Mouse (Mus musculus) ovary, postnatal 10 days (tissue): ENCODE measurements at regions not wholly inside any gene's neighbourhood (a gene's known extent, or its start where the extent isn't known, plus 50 kb on each side); places are given as distances from the start of the nearest gene placed in this dataset.

Experiments
- DNase-seq: peaks from one replicate; pipeline ENCODE4 v3.0.0; 2022; ENCODE audit warnings: low spot score

DNA sequence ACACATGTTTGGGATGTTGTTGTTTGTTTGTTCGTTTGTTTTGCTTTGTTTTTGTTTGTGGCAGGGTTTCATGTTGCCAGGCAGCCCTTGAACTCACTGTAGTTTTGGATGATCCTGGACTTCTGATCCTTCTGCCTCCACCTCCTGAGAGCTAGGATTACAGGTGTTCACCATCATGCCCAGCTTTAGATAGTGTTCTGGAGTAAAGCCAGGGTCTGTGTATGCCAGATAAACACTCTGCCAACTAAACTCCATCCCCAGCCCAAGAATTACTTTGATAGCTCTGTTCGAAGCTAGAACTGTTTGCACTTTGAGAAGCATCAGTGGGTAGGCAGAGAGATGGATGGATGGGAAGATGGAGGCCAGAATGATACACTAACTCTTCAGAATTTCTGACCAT lies 368.0 kb upstream of the Gm10306 start:
- DNase-seq, result no peak

DNA sequence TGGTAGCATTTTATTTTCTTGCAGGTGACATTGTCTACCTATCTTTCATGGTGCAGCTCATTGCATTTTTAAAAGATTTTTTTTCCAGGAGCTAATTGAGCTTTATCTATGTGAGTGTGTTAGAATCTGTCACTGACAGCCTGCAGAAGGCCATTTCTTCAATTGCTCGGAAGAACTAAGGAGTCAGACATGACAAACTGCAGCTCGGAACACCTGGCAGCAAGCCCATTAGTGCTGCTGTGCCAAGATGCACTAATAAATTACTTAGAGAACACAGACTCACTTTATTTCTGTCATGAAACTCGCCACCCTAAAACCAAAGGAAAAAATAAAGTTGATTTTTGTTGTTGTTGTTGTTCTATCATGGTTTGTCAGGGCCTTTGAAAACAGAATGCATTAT lies 367.5 kb upstream of the Gm10306 start:
- peak; percentile 51 for DNase-seq

- no peak for DNase-seq
These were observed 365.4 kb upstream of the Gm10306 start for GRCm38 (mm10) chr4:94190940-94191339.

DNA sequence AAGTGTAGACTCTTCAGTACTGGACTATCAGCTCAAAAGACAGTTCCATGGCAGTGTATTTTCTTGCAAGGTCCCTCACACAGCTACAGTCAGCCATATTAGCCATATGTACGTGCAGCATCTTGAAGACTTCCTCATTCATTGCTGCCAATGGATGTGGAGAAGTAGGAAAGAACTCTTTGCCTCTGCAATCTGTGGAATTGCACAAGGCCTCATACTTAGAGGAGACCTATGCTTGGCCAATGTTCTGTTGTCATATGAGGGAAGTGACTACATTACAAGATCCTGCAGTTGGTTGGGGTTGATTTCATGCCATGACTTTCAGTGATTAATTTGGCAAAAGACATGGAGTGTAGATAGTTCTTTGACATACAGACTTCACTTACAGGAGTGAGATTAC lies 340.1 kb upstream of the Gm10306 start:
- no peak for DNase-seq

GRCm38 (mm10) chr4:94235650-94236206 lies 320.6 kb upstream of the Gm10306 start:
- no peak for DNase-seq

DNA sequence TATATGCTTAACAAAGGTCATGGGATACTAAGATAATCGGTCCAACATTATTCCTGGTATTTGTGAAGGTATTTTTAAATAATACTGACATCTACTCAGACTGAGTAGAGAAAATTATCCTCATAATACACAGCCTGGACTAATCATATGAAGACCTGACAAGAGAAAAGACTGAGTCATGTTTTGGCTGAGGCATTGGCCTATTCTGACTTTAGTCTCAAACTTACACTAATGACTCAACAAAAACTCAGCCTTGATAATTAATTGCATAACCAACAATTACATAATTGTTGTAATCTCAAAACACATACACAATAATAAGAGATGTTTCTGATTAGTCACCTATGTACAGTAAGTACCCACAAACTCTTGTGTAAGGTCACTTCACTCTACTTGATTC lies 300.3 kb upstream of the Gm10306 start:
- no peak for DNase-seq

GRCm38 (mm10) chr4:94261136-94261535 lies 295.2 kb upstream of the Gm10306 start:
- no peak for DNase-seq

DNA sequence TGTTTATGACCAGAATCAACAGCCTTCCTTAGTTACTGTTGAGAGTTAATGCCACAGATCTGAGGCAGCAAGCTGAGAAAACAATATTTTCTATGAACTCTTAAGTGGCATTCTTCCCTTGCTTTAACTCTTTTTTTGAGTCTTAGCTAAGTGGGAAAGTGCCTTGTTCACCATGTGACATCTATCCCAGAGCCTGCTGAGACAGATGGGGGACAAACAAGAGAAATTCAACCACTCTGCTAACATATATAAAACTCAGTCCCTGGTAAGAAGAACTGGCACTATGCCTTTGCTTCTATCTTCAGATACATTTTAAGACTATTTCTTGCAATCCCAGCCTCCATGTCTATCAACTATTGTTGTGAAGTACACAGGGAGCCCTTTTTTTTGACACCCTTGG lies 274.6 kb upstream of the Gm10306 start:
- DNase-seq, result no peak

DNA sequence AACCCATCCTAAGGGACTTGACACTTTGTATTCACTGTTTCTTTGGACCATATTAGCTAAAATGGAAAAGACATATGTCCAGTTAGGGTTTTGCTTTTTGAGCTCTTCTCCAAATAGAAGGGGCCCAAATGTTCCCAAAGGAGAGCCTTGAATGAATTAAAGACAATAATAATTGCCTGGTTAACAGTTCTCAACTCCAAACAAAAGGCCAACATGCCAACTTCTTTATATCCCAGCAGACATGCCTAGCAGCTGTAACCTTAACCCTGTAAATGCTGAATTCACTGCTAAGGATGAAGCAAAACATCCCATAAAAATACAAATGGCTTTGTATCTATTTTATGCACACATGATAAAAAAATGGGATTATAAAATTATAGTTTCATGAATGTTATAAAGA lies 264.2 kb upstream of the Gm10306 start:
- DNase-seq, result no peak

DNA sequence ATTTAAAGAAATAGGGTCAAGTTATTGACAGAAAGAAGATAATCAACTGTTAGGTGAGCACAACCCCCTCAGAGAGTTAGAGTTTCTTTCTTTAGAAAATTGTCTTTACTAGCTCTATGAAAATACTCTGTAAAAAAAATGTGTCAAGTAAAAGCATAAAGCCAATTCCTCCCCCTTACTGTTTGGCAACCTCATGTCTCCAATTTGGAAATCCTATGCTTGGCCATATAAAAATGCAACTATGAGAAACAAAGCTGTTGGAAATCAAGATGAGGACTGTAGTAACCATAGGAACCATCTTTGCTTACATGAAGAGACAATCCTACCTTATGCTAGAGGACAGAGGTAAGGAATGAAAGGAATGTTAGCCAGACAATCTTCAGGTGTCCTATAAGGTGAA lies 239.0 kb upstream of the Gm10306 start:
- no peak for DNase-seq

GRCm38 (mm10) chr4:94326759-94327158 lies 229.6 kb upstream of the Gm10306 start:
- no peak for DNase-seq

DNA sequence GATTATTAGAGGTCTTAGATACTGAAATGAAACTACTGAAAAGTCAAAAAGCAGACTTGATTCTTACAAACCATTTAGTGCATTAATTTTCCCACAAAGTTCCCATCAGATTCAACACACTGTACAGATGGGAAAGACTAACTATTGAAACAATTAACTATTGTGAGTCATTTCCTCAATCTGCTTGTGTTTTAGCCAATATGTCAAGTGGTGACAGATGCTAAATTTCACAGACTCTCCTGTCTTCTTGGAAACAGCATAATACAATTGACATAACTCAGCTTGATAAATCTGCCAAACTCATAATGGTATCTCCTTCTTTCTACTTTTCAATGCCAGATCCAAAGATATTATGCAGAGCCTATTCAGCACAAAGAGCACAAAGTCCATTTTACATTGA lies 213.0 kb upstream of the Gm10306 start:
- no peak for DNase-seq

- DNase-seq, result no peak
These were observed 207.1 kb upstream of the Gm10306 start for GRCm38 (mm10) chr4:94349273-94349672.

DNA sequence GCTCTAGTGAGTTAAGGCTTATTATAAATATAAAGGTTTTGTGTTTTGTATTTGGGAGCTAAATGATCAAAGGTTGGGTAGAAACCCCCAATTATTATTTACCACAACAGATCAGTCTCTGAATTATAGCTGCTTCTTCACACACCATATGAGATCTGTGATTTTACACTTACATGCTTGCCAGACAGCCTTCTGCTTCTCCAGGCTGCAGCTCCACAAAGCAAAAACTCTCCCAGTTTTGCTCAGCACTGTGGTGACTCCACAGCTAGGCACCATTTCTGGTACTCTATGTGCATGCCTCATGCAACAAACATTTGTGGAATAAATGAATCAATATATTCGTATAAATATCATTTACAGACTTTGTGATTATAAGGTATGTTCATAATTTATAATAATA lies 199.4 kb upstream of the Gm10306 start:
- no peak for DNase-seq

DNA sequence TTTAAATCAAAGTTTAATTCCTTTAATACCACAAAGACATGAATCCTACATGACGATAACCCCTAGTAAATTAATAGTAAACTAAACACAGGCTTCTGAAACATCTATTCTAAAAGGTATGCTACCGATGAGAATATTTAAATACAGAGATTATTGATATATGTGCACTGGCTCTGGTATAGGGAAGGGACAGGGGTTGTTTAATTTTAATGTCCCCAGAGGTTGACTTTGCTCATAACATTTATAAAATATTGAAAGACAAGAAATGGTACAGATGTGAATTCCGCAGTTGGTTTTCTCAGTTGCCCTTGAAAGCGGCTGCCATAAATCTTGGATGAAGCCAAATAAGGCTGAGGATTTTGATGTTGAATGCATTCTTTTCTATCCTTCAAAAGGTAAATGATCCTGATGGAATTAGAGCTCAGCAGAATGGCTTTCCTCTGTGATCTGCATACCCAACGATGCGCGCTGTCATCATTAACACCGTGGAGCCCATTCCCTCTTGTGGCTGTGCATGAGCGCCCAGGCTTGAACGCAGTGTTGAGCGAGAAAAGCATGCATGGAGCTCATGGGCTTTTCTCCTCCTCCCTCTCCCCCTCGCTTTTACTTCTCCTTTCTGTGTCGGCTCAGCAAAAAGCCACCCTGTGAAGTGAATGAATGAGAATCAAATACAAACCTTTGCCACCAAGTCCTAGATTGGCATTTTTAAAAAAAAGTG lies 195.4 kb upstream of the Gm10306 start:
- no peak for DNase-seq

DNA sequence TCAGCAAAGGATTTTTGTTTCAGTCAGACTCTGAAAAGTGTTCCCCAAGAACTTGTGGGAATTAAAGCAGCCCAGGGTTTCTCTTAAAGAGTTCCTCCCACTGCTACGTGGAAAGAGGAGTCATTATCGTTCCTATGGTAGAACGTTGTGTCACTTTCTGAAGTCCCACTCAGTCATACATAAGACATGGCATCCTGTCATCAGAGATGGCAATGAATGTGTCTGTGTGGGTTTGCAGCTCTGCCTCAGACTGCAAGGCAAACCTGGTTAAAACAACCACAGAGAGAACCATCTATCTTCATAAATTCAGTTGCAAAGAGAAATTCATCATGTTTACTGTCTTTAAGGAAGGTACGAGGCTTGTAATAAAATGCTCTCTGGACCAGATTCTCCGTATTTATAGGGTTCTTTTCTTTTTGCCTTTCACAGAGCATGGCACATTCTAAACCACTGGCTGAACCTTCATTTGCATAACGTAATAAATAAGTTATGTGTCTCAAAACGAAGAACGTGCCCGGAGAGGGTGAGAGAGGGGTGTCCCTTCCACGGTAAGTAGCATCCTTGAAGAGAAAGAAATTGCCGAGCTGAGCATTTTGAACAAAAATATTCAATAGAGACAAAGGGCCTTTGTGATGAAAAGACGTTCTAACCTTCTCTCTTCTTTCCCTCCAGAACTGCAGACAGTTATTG lies 194.7 kb upstream of the Gm10306 start:
- DNase-seq, result no peak

DNA sequence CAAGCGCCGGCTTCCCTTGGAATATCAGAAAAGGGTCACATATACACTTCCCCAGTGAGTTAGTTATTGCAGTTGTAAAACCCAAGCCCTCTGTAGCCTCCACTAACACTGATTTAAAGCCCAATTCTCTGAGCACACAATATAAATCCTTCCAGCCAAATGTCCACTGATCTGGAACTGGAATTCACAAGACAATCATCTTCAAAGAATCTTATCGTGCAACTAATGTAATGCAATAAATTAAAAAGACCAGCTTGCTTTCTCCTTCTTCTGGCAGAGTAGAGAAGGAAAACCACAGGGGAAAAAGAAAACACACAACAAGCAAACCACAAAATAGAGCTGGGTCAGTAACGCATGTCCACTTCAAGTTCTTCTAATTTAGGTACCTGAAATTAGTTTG lies 191.0 kb upstream of the Gm10306 start:
- DNase-seq, result no peak

DNA sequence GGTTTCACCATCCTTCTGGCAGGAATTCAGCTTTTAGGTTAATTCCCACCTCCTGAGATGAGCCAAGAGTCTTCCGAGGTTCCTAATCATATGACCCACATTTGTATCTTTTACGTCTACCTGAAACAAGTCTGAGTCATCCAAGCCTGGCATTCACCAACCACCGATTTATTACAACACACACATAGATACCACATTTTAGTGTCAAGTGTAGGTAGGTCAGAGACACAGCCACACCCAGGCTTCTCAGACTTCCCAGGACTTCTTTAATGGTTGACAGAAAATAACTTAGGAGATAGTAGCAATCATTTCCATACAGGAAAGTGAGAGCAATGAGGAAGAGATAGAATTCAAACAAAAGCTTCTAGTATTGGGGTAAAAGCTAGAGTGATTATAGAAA lies 189.2 kb upstream of the Gm10306 start:
- DNase-seq, result no peak

DNA sequence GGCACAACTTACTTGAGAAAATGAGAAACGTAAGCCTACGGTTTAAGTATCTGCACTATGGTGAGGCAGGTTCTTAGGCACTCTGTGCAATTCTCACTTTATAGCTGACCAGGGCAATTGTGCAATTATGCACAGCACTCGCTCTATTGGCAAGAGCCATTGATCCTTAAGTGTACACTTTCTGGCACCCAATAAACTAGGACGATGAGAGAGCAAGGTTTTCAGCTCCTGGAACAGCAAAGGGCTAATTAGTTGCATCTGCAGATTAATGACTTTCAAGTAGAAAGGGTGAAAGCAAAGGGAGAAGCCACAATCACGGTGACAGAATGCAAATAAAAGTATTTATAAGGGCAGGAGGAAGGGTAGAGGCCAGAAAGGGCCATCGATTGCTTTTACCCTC lies 185.4 kb upstream of the Gm10306 start:
- no peak for DNase-seq

DNA sequence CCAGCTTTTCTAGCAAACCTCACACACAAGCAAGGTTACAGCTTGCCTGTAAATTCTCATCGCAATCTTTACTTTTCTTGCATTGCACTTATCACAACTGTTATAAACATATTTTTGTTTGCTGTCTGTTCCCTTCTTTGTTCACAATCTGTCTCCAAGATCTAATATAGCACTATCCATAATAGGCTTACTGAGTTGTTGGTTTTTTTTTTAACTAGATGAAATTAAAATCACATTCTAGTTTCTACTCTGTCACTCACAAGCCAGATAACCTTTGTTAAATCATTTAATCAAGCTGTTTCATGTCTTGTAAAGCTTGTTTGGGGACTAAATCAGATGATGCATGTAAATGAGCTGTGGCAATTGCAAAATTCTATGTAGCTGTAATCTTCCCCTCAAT lies 180.1 kb upstream of the Gm10306 start:
- DNase-seq, result no peak

- no peak for DNase-seq
These were observed 170.6 kb upstream of the Gm10306 start for GRCm38 (mm10) chr4:94385703-94386102.

DNA sequence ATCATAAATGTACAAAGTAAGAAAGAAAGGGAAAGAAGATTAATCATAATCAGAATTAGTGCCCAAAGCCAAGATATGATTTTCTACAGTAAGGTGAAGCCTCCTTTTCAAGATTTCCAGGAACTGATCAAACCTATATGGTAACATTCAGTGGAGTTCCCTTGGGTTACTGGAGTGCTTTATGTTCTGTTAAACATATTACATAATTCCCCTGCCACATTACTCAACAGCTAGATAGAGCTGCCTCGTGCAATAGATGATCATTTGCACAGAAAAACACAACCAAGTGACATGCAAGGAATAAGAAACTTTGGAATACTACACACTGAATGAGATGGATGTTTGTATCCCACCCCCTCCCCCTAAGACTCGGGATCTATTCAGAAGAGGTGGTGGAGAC lies 168.0 kb upstream of the Gm10306 start:
- no peak for DNase-seq

DNA sequence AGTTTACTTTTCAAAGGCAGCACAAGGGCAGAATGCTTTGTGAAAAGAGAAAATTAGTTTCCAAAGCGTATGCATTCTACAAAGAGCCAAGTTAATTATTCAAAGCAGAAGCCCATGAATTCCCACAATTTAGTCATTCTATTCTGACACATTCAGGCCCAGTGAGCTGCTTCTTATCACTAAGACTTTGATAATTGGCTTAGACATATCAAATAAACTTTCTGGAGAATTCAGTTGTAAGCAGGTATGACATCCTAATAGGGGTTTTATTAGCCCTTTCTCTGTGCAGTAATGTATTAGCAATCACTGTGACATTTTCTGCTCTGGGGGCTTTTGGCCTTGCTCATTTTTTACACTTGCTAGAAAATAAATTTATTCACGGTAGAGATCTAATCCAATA lies 161.9 kb upstream of the Gm10306 start:
- DNase-seq, result no peak

DNA sequence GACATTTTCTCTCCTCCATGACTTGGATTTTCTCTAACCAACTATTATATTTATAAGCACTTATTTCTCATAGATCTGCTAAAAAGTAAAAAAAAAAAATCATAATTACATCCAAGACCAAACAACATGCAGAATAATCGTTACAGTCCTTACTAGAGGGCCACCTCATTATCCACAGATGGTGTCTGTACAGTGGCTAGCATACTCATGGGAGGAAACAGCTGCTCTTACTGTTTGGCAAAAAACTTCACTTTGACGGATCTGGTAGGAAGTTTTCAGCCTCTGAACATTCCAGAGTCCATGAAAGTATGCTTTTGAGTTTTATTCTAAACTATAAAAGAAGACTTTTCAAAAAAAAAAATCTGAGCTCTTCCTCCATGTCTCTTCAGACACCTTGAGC lies 159.1 kb upstream of the Gm10306 start:
- no peak for DNase-seq
